Mouse (Mus musculus) lung, postnatal 4 days (tissue): ENCODE results near the gene Mif.
"Not testable (repeated sequence)": the region's sequence is repeated elsewhere in the genome, so short reads cannot be mapped to it uniquely, and the experiment has no call there.

Experiments used
- DNase-seq, 2 experiments: peaks; one replicate each; pipeline ENCODE4 v3.0.0; 2021

Gene Mif

DNA sequence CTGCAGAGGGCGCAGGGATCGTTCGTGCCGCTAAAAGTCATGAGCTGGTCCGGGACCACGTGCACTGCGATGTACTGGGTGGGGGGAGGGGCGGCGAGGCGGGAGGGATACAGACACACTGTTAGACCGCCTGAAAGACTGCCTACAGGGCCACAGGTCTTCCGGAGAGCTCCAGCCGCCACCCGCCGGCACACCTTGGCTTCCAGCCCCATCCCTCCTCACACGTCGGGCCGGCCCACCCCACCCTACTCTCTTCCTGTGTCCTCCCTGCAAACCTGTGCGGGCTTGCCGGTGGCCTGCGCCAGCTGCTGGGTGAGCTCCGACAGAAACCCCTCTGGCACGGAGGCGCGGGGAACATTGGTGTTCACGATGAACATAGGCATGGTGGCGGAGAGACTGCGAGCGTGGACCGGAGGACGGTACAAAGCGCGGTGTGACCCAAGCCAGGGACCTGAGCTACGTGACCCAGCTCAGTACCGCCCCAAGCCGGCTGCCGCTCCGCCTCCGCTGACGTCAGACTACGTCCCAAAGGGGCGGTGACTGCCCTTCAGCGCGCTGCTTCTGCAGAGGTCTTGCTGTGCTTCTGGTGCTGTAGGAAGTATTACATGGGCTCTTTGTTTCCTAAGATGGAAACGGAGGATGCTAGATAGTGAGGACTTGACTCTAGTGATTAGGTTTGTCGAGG is at the start of gene Mif:
Gene Mif (minus strand): TSS at position 455 of the 685 bp plus-strand sequence.
- peak; percentile 90 for DNase-seq

- DNase-seq, result no peak
Measured at GRCm38 (mm10) chr10:75906882-75907281, 46.8 kb upstream of the Mif start.

GRCm38 (mm10) chr10:75904391-75904790 is 44.4 kb upstream of the Mif start:
- no peak for DNase-seq

DNA sequence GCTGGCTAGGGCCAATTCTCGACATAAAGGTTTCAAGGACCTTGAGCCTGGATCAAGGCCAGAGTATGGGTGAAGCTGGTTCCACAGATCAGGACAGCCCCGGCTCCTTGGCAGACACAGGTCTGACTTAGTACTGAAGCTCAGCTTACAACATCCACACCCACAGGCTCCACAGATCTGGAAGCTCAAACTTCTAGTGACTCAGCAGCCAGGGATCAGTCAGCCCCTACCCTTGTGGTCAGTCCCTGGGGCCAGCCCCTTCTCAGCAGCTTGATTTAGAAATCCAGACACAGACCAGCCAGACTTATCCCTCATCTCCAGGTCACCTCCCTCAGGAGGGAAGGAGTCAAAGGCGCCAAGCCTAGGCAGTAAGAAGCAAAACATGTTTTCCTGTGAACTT is 38.8 kb upstream of the Mif start:
- peak; percentile 34 to 60 for DNase-seq

- no peak for DNase-seq
Measured at GRCm38 (mm10) chr10:75898039-75898564, 38.1 kb upstream of the Mif start.

DNA sequence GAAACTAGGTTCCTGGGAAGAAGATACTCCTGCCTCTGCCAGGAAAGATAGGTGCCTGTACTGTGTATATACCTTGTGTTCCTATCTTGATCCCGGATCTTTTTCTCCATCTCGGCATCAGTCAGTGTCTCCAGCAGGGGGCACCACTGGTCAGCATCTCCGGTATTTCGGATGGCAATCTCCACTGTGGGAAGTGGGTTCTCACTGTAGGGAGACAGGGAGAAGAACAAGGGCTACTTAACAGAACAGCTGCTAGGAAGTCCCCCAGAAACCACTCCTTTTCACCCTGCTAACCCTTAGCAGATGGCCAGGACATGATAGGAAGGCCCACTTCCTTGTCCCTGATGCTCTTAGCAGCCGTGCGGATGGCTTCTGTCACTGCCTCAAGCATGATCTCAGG is 37.3 kb upstream of the Mif start:
- peak; percentile 67 to 81 for DNase-seq

GRCm38 (mm10) chr10:75896208-75896607 is 36.2 kb upstream of the Mif start:
- no peak for DNase-seq

- DNase-seq, result no peak
Measured at GRCm38 (mm10) chr10:75895730-75896129, 35.7 kb upstream of the Mif start.

GRCm38 (mm10) chr10:75894601-75895000 is 34.6 kb upstream of the Mif start:
- DNase-seq, result no peak

- DNase-seq, result peak; percentile 94 to 96
Measured at GRCm38 (mm10) chr10:75893089-75893750, 33.2 kb upstream of the Mif start, which contains the start of gene Derl3. TSS of gene Derl3 (plus strand) at chr10:75893413.

DNA sequence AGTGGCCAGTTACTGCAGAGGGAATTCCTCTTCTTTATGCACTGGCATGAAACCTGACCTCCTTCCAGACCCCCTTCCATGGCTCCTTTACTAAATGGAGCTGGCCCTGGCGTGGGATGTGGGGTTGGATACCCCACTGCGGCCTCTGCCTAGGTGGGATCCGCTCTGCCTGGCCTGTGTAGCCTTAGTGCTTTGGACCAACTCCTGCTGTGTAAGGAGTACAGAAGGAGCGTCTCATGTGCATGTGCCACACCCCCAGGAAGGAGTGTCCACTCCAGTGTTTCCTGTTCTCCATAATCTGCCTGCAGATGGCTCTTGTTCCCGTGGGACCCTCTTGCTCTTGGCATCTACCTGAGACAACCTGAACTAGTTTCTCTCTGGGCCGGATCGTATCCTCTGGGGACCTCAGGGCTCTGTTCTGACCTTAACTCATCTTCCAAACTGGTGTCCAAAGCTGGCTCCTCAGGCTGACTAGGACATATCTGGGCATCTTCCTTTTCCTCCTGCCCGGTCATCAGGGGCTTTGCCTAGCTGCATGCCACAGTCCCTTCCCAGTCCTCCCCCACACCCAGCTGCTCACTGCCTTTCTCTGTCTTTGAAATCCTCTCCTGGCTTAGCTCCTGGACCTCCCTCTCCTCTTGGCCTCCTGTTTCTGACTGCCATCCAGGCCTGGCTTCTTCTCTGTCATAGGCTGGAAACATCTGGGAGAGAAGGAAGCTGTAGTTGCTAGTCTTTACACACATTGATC is 29.5 kb upstream of the Mif start:
- no peak for DNase-seq

GRCm38 (mm10) chr10:75887504-75887903 is 27.5 kb upstream of the Mif start:
- not testable (repeated sequence) for DNase-seq

- DNase-seq, result no peak
Measured at GRCm38 (mm10) chr10:75884742-75885141, 24.7 kb upstream of the Mif start.

DNA sequence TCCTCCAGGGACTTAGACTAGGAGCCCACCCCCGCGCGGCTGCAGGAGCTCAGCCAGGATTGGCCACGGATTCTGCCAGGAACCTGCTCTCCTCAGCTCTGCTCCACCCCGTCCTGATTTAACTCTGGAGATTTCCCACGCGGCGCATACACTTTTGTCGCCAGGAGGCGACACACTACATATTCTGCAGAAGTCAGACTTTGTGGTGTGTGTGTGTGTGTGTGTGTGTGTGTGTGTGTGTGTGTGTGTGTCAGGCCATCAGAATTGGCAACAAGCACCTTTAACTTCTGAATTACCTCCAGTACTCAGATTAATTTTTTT is 23.2 kb upstream of the Mif start:
- DNase-seq, result peak; percentile 84 to 87

- no peak for DNase-seq
Measured at GRCm38 (mm10) chr10:75882433-75883231, 22.6 kb upstream of the Mif start.

GRCm38 (mm10) chr10:75881578-75882432 is 21.8 kb upstream of the Mif start:
- no peak for DNase-seq

DNA sequence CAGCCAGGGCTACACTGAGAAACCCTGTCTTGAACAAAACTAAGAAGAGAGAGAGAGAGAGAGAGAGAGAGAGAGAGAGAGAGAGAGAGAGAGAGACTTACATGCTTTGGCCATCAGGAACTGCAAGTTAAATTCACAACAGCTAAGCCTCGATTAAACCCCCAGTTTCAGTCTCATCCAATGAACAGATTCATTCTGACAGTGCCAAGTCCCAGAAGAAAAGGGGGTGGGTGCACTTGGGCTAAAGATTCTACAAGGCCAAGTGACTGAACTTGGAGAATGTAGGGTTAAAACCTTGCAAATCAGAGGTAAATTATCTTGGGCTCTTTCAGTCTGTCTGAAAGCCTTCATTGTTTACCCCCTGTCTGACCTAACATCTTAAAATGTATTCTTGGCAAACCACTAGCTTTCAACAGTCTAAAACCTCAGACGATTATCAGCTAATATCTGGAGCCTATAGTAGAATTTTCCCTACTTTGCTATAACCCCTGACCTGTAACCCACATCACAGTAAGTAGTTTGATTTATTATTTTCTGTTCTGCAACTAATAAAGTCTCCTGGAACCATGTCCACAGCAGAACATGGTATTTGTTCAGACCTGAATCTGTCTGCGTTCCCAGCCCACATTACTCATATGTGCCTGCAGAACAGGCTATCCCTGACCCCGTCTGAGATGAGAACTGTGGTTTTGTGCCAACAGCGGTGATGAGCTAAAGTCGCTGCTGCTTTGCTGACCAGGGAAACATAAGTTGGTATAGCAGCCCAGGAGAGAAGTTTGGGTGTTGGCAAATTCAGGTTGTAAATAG is 20.9 kb upstream of the Mif start:
- no peak for DNase-seq

GRCm38 (mm10) chr10:75880351-75880750 is 20.3 kb upstream of the Mif start:
- DNase-seq, result no peak

DNA sequence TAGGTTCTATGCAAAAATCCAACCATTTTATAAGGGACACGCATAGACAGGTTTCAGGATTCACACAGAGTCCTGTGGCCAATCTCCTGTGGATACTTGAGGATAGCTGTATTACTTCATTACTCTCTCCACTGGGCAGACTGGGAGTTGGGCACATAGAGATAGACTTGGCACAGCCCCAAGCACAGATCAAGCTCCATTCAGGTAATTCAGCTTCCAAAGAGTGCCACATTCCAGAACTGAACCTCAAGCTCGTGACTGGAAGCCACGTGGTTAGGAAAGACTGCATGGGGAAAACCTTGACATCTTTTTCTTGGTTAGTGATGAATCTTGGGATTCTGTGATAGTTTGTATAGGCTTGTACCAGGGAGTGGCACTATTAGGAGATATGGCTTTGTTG is 18.8 kb upstream of the Mif start:
- no peak for DNase-seq

GRCm38 (mm10) chr10:75873543-75874170 is 13.6 kb upstream of the Mif start:
- no peak for DNase-seq
